Mouse (Mus musculus): ENCODE data around the gene Lin7a.

DNA sequence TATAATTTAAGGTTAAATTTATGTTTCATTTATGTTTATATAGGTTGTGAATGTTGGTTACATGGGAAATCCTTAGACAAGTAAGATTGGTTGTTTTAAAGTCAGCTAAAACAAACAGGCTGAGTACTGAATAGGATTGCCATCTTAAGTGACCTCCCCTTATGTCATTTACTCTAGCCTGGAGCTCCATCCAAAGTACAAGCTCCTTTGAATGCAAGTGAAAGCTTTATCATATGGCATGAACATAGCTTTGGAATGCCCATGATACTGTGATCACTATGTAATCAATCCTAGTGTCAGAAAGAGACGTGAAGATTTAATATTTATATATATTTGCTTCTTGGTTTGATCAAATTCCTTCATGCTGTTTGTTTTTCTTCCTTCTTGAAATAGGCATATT is 31.0 kb upstream of the Lin7a start:
- no peak for TF ChIP-seq CTCF (IDR thresholded peaks at IDR 0.05; ENCODE audit: low read depth, low read length)
- TF ChIP-seq POLR2A (IDR thresholded peaks at IDR 0.05; ENCODE audit: borderline replicate concordance, low read depth, low read length) = no peak

All from bone marrow macrophage, adult 2 months (primary cell).